ENCODE assay signal across 16 mouse cellular contexts in the genomic region with DNA sequence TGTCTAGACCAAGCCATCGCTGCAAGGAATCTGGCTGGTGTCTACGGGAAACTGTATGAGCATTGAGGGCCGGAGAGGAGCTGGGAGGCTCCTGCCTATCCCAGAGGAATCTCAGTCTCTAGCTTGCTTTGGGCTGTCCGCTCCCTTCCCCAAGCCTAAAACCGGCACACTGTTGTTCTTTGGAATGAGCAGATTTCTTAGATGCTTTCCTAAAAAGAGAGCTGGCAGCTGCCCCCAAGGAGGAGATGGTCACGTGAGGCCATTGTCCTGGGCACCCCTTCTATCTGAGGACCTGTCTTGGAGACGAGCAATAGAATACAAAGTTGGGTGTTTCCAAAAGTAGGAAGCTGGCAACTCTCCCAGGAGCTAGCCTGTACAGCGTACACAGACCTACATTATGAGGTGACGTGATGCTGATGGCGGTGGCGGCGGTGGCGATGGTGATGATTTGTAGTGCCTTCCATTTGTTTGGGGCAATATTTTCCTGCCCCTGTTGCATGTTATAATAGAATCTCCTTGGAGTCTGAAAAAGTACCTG. TPM values are rescaled to one million over a fixed set of nuclear protein-coding genes. Genes with fewer than 3 reads are reported as not detected.
DNase-seq lines count a peak whose midpoint lies in the region; ATAC-seq and TF ChIP-seq lines count a peak whose summit lies in the region.
"Had no signal": no experiment of that assay in that cellular context is flagged by ENCODE, and none has a peak within 500 bp of the region (broad histone marks: within the 10 kb centered on the region; RNA-seq: fewer than 3 reads in every experiment).

No protein-coding gene starts in this region.

- peak; percentile 61 for DNase-seq in kidney, adult 2 months
- no peak for DNase-seq in kidney, postnatal 10 days
- DNase-seq in embryonic facial prominence, embryonic 14.5 days (ENCODE audit: low spot score): no peak
- DNase-seq in lung, postnatal 10 days: peak; percentile 65
- DNase-seq in ovary, adult 18-20 months (ENCODE audit: low spot score): no peak
- DNase-seq: adrenal gland, adult 8-10 months; B cell, adult 2 months; cerebellum, adult 9-11 months; kidney, postnatal 14 days; layer of hippocampus, postnatal 36 days; liver, embryonic 13.5 days; thymus, adult 18-20 months had no signal

- WGBS in forebrain, embryonic 16.5 days: 54% methylated on average over 13 of the region's 13 CpGs
- WGBS in forebrain, embryonic 12.5 days: 70% methylated on average over 13 of the region's 13 CpGs
- 66% methylated on average over 13 of the region's 13 CpGs for WGBS in kidney, adult 2 months
- 56% methylated on average over 13 of the region's 13 CpGs for WGBS in embryonic facial prominence, embryonic 14.5 days
- WGBS in midbrain, embryonic 13.5 days: 81% methylated on average over 13 of the region's 13 CpGs

- no peaks in the 10 kb centered on the region for H3K27me3 ChIP-seq in forebrain, embryonic 16.5 days (replicated peaks; ENCODE audit: control insufficient read depth, insufficient read depth, low read length)
- peaks cover 8% of the 10 kb centered on the region for H3K27me3 ChIP-seq in forebrain, embryonic 12.5 days
- H3K27me3 ChIP-seq in kidney, adult 2 months (replicated peaks; ENCODE audit: control insufficient read depth, insufficient read depth, low read length): no peaks in the 10 kb centered on the region
- no peaks in the 10 kb centered on the region for H3K27me3 ChIP-seq in embryonic facial prominence, embryonic 14.5 days (replicated peaks; ENCODE audit: control insufficient read depth, insufficient read depth, low read length)
- H3K27me3 ChIP-seq in midbrain, embryonic 13.5 days: peaks cover 9% of the 10 kb centered on the region

- H3K9ac ChIP-seq in forebrain, embryonic 16.5 days (replicated peaks; ENCODE audit: low read depth, low read length): no peak overlapping the region
- H3K9ac ChIP-seq in forebrain, embryonic 12.5 days: no peak overlapping the region
- no peak overlapping the region for H3K9ac ChIP-seq in embryonic facial prominence, embryonic 14.5 days (ENCODE audit: low read depth, low read length)
- no peak overlapping the region for H3K9ac ChIP-seq in midbrain, embryonic 13.5 days (replicated peaks)
- H3K9ac ChIP-seq: liver, embryonic 13.5 days had no signal

- TF ChIP-seq POLR2A in kidney, adult 2 months (IDR thresholded peaks at IDR 0.05; ENCODE audit: low read depth, low read length): no peak

- peak overlapping the region; percentile 14 for H3K4me2 ChIP-seq in forebrain, embryonic 16.5 days (ENCODE audit: low read length)
- H3K4me2 ChIP-seq in forebrain, embryonic 12.5 days: no peak overlapping the region
- 0 out of 2 replicates have a peak overlapping the region, but pooled peaks have one; percentile 8 for H3K4me2 ChIP-seq in embryonic facial prominence, embryonic 14.5 days (ENCODE audit: low read depth, low read length)
- H3K4me2 ChIP-seq in midbrain, embryonic 13.5 days (replicated peaks): no peak overlapping the region
- H3K4me2 ChIP-seq: liver, embryonic 13.5 days had no signal

- peaks cover 4% of the 10 kb centered on the region for H3K4me1 ChIP-seq in forebrain, embryonic 16.5 days (replicated peaks; ENCODE audit: control insufficient read depth, insufficient read depth, low read length)
- peaks cover 6% of the 10 kb centered on the region; the same call in 1 of the 2 replicates for H3K4me1 ChIP-seq in forebrain, embryonic 12.5 days
- peaks cover 9% of the 10 kb centered on the region for H3K4me1 ChIP-seq in kidney, adult 2 months (ENCODE audit: control insufficient read depth, insufficient read depth, low read length)
- peaks cover 16% of the 10 kb centered on the region; the same call in 1 of the 2 replicates for H3K4me1 ChIP-seq in embryonic facial prominence, embryonic 14.5 days (ENCODE audit: control insufficient read depth, insufficient read depth, low read length)
- no peaks in the 10 kb centered on the region for H3K4me1 ChIP-seq in midbrain, embryonic 13.5 days (replicated peaks)
- H3K4me1 ChIP-seq: liver, embryonic 13.5 days had no signal

- no peak overlapping the region for H3K4me3 ChIP-seq in forebrain, embryonic 16.5 days (replicated peaks; ENCODE audit: low read length)
- H3K4me3 ChIP-seq in forebrain, embryonic 12.5 days (replicated peaks): no peak overlapping the region
- no peak overlapping the region for H3K4me3 ChIP-seq in kidney, adult 2 months (ENCODE audit: insufficient read depth, low read depth, low read length)
- H3K4me3 ChIP-seq in embryonic facial prominence, embryonic 14.5 days (ENCODE audit: low read depth, low read length): no peak overlapping the region
- H3K4me3 ChIP-seq in midbrain, embryonic 13.5 days (replicated peaks): no peak overlapping the region
- H3K4me3 ChIP-seq: limb, embryonic 10.5 days; liver, embryonic 13.5 days had no signal

- H3K36me3 ChIP-seq in forebrain, embryonic 16.5 days (ENCODE audit: control insufficient read depth, insufficient read depth): no peaks in the 10 kb centered on the region
- H3K36me3 ChIP-seq in forebrain, embryonic 12.5 days (replicated peaks): no peaks in the 10 kb centered on the region
- H3K36me3 ChIP-seq in kidney, adult 2 months (ENCODE audit: control insufficient read depth, insufficient read depth, low read length): no peaks in the 10 kb centered on the region
- H3K36me3 ChIP-seq in embryonic facial prominence, embryonic 14.5 days (ENCODE audit: control insufficient read depth, insufficient read depth, low read length): peaks cover 20% of the 10 kb centered on the region
- no peaks in the 10 kb centered on the region for H3K36me3 ChIP-seq in midbrain, embryonic 13.5 days
- H3K36me3 ChIP-seq: limb, embryonic 10.5 days had no signal

- no peak for TF ChIP-seq CTCF in kidney, adult 2 months (conservative IDR thresholded peaks at IDR 0.05; ENCODE audit: insufficient read depth, insufficient read length, low read depth, low read length)

- no peak overlapping the region for H3K27ac ChIP-seq in forebrain, embryonic 16.5 days (ENCODE audit: low read length)
- H3K27ac ChIP-seq in forebrain, embryonic 12.5 days: no peak overlapping the region
- peak overlapping the region; percentile 26; the same call in 1 of the 2 replicates for H3K27ac ChIP-seq in kidney, adult 2 months (ENCODE audit: insufficient read depth, low read depth, low read length)
- H3K27ac ChIP-seq in embryonic facial prominence, embryonic 14.5 days (replicated peaks; ENCODE audit: low read depth, low read length): no peak overlapping the region
- no peak overlapping the region for H3K27ac ChIP-seq in midbrain, embryonic 13.5 days
- H3K27ac ChIP-seq: limb, embryonic 10.5 days; liver, embryonic 13.5 days had no signal

- H3K9me3 ChIP-seq in forebrain, embryonic 16.5 days (ENCODE audit: control insufficient read depth, low read length): no peaks in the 10 kb centered on the region
- no peaks in the 10 kb centered on the region for H3K9me3 ChIP-seq in forebrain, embryonic 12.5 days
- no peaks in the 10 kb centered on the region for H3K9me3 ChIP-seq in embryonic facial prominence, embryonic 14.5 days (ENCODE audit: control insufficient read depth, low read length)
- no peaks in the 10 kb centered on the region for H3K9me3 ChIP-seq in midbrain, embryonic 13.5 days
- H3K9me3 ChIP-seq: limb, embryonic 10.5 days; liver, embryonic 13.5 days had no signal

- ATAC-seq in forebrain, embryonic 16.5 days: no peak
- ATAC-seq in forebrain, embryonic 12.5 days (ENCODE audit: low FRiP score): no peak
- no peak for ATAC-seq in embryonic facial prominence, embryonic 14.5 days (ENCODE audit: low read depth)
- ATAC-seq in midbrain, embryonic 13.5 days: no peak

RNA-seq across cellular contexts. Expression of gene Fosl2, which starts 7.9 kb away (rescaled TPM):
- 3.7 and 3.8 TPM in 2 replicates for polyA plus RNA-seq in forebrain, embryonic 16.5 days (2015; fragmentation: Nextera tagmentation; extraction: Ambion mirVana)
- polyA plus RNA-seq in forebrain, embryonic 12.5 days (2016; fragmentation: Nextera tagmentation; extraction: Ambion mirVana): 0.92 and 0.96 TPM in 2 replicates
- 7.5 and 9.0 TPM in 2 replicates for polyA plus RNA-seq in kidney, adult 2 months (2012; rRNA removed)
- 7.7 and 10.8 TPM in 2 replicates for polyA plus RNA-seq in embryonic facial prominence, embryonic 14.5 days (2014; fragmentation: Nextera tagmentation; extraction: Ambion mirVana)
- polyA plus RNA-seq in midbrain, embryonic 13.5 days (2015; fragmentation: Nextera tagmentation; extraction: Ambion mirVana): 0.26 and 0.35 TPM in 2 replicates

Comparison
In these comparisons a context has a peak if more than half of its experiments do, and no peak if none do; other contexts are left out.
1. H3K4me2 ChIP-seq: peak in forebrain, embryonic 16.5 days (single experiment) and embryonic facial prominence, embryonic 14.5 days (single experiment); none in forebrain, embryonic 12.5 days (single experiment) and midbrain, embryonic 13.5 days (single experiment).
2. DNase-seq: peak in kidney, adult 2 months (single experiment) and lung, postnatal 10 days (single experiment); none in kidney, postnatal 10 days (single experiment), embryonic facial prominence, embryonic 14.5 days (single experiment) and ovary, adult 18-20 months (single experiment).